Mouse (Mus musculus) E14TG2a.4 (cell line): ENCODE results near the gene Borcs8.

Source experiments
- CTCF ChIP-seq: conservative IDR thresholded peaks from 2 replicates; pipeline ENCODE4 v1.5.1; 2014; ENCODE audit warnings: low read length
- NANOG ChIP-seq: IDR thresholded peaks from 2 replicates; pipeline ENCODE4 v1.6.1; 2014; ENCODE audit warnings: borderline replicate concordance, low read length, mixed read lengths

DNA sequence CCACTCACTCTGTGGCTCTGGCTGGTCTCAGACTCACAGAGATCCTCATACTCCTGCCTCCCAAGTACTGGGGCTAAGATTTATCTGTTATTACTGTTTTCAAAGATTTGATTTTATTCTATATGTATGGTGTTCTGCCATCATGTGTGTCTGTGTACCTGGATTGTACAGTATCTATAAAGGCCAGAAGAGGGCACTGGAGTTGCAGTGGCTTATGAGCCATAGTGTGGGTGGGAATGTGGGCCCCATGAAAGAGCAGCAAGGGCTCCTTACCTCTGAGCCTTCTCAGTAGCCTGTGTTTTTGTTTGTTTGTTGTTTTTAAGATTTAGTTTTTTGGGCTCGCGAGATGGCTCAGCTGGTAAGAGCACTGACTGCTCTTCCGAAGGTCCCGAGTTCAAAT is 39.8 kb downstream of the Borcs8 start:
- TF ChIP-seq CTCF (0 out of 2 replicates have a peak, but pooled peaks have one; percentile 15), NANOG (no peak)
